Mouse (Mus musculus): ENCODE measurements around the gene Gnb1.

DNA sequence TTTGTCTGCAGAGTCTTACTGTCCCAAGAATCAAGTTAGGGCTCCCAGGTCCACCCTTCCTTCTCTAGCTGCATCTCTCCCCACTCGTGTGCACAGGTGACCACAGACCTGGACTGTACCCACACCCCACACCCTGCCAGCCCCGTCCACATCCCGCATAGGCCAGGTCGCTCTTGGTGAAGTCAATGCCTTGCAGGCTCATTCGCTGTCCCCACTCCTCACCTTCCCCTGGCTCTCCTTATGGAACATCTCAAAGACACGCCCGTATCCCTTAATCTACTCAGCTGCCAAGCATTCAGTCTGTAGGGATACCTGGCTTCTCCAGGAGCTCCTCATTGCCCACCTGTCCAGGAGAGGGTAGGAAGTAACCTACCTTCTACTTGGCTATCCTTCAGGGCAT is 19.8 kb upstream of the Gnb1 start:
- no peak for TF ChIP-seq CTCF (conservative IDR thresholded peaks at IDR 0.05; ENCODE audit: low read length)
- TF ChIP-seq POU5F1 (IDR thresholded peaks at IDR 0.05; ENCODE audit: borderline replicate concordance, low read length) = no peak
